Mouse (Mus musculus) megakaryocyte, adult 5-6 weeks (primary cell): ENCODE data around the gene Tsc22d3. TPM values are rescaled to one million over a fixed set of nuclear protein-coding genes. Genes with fewer than 3 reads are reported as not detected.
A peak's percentile ranks its signal among the peaks of the same experiment; 100 is the strongest.

Source experiments
- ATAC-seq: 2 replicates; pipeline ENCODE4 v1.8.0; 2016; ENCODE audit warnings: mild to moderate bottlenecking, inconsistent platforms; ENCODE audit not compliant: poor library complexity, severe bottlenecking
- total RNA-seq, 2 experiments: library from RNA; stranded (forward) in 1 of 2; stranded (reverse) in 1 of 2; fragments of 153-499, 151-499 nt in 1 of 2; fragments of 221-1000, 200-1000 nt in 1 of 2; gene quantifications; 2 replicates each; pipeline versions ENCODE4 v1.2.3 to v1.2.4; 2015 to 2017

Gene Tsc22d3
- 72.3 and 79.4 TPM in 2 replicates for total RNA-seq (2015)
- 82.9 and 84.3 TPM in 2 replicates for total RNA-seq (2017)

DNA sequence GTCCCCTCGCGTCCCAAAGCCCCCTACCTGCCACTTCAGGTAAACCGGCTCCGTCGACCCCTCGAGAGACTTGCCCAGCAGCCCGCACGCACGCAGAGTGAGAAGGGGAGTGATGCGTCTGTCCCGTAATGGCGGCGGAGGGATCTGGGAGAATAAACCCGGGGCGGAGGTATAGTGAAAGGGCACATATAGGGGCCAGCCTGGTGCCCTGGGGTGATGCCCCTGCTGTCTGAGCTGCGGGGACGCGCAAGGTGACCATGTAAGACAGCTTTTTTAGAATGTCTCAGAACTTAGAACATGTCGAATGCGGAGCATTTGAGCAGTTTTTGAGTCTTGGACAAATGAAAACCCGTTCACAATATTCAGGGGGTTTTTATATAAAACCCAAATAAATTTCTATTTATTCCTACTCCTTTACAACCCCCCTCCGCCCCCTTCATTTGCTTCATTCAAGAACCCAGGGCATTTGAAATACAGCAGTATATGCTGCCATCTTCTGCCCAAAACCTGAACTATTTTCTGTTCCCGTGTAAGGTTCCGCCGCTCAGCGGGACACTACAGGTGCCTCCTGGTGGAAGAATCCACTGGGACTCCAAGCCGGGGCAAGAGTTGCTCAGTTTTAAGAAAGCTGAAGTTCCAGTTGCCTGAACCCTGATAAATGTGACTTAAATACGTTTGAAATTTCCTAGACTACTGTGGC is at the start of gene Tsc22d3:
Tsc22d3 (minus strand) TSS at position 250 of the 700 bp plus-strand sequence.
- ATAC-seq: peak; percentile 69

DNA sequence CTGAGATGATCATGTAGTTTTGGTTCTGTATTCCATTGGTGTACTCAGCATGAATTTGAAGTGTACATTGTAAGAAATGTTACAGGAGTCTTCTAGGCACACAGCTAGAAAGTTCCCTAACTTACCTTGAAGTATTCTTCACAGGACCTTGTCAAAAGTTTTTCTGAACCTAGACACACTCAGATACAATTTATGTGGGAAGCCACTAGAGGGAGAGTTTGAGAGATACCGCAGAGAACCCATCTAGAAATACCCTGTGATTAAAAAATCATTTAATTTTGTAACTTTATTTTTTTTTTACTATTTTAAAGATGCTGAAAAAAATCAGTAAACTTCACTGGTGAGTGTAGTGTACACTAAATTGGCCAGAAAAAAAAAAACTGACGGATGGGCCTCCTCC is 39.1 kb upstream of the Tsc22d3 start:
- no peak for ATAC-seq

- no peak for ATAC-seq
Observed at GRCm38 (mm10) chrX:140638028-140638427, 37.6 kb upstream of the Tsc22d3 start.

GRCm38 (mm10) chrX:140624875-140625594 is 24.6 kb upstream of the Tsc22d3 start:
- peak; percentile 56 for ATAC-seq

- ATAC-seq: no peak
Observed at GRCm38 (mm10) chrX:140609938-140610337, 9.5 kb upstream of the Tsc22d3 start.

DNA sequence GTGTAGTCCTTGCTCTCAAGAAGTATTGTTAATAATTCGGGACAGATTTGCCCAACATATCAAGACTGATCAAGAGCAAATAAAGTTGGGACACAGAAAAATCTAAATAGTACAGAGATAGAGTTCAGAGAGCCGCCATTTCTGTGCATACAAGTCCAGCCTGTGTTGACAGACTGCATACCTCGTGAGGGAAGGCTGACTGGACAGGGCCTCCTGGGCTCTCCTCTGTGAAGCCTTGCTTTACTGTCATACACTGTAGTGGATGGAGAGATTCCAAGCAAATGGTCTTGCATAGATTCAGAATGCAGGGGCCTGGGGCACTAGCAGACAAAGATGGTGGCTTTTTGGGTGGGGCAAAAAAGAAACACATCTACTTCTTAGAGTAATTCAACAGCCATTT is 1.4 kb upstream of the Tsc22d3 start:
- no peak for ATAC-seq

DNA sequence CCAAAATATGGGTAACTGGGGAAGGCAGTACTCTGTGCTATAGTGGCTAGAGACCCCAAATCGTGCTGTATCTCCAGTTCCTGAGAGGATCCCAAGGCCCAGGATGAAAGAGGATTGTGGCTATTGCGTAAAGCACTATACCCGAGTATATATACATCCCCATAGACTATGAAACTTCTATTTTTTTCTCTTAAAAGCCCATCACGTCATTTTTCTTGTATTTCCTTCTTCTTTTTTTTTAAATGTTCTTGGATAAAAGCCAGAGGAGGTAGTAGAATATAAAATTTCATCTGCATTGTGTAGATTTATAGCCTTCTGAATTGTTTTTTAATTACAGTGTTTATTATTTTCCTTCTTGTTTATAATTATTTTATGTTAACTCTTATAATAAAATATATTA is 852 bp upstream of the Tsc22d3 start:
- ATAC-seq: no peak

GRCm38 (mm10) chrX:140599561-140600409 is 674 bp downstream of the Tsc22d3 start:
- ATAC-seq: no peak

- ATAC-seq: peak; percentile 71
Observed at GRCm38 (mm10) chrX:140598850-140599560, 1.5 kb downstream of the Tsc22d3 start.

GRCm38 (mm10) chrX:140598194-140598849 is 2.1 kb downstream of the Tsc22d3 start:
- peak; percentile 52 for ATAC-seq

GRCm38 (mm10) chrX:140591176-140591575 is 9.3 kb downstream of the Tsc22d3 start:
- ATAC-seq: no peak

- ATAC-seq: no peak
Observed at GRCm38 (mm10) chrX:140590142-140590541, 10.3 kb downstream of the Tsc22d3 start.

GRCm38 (mm10) chrX:140589194-140589751 is 11.2 kb downstream of the Tsc22d3 start:
- ATAC-seq: no peak

- no peak for ATAC-seq
Observed at GRCm38 (mm10) chrX:140588534-140588933, 11.9 kb downstream of the Tsc22d3 start.

GRCm38 (mm10) chrX:140580416-140580815 is 20.0 kb downstream of the Tsc22d3 start:
- ATAC-seq: no peak

- ATAC-seq: no peak
Observed at GRCm38 (mm10) chrX:140575636-140576035, 24.8 kb downstream of the Tsc22d3 start.

DNA sequence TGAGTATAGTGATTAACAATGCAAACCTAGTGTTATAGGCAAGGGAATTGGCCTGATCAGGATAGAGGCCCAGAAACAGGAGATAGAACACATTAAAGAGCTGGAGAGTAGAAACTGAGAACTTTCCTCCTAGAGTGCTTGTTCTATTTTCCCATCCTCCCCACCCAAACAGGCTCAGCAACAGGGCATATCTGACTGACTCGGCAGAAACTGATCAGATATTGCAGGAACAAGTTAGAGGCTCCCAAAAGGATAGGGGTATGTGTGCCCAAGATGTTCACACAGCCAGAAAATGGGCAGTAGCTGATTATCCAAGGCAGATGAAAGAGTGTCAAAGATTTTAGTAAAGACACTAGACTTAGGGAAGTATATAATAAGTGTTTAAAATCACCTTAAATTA is 25.3 kb downstream of the Tsc22d3 start:
- ATAC-seq: no peak

GRCm38 (mm10) chrX:140572702-140573338 is 27.6 kb downstream of the Tsc22d3 start:
- no peak for ATAC-seq

DNA sequence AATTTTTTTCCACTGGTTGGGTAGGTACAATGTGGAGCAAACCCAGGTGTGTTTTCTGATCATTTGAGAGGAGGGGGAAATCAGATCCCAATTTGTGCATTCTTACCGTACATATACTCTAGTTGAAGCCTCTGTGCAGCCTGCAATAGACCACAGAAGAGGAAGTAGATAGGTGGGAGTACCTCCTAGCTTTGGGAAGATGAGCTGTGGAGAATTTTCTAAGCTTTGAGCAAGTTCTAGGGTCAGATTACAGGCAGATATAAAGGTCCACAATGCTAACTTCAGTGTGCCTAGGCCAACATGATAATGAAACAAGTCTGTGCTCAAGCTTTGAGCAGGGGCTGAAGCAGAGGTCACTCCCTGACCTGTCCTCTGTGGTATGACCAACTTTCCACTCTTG is 30.9 kb downstream of the Tsc22d3 start:
- ATAC-seq: peak; percentile 45; the same call in 1 of the 2 replicates
